Mouse (Mus musculus): ENCODE results near the gene Cd244a.

- TF ChIP-seq CTCF (IDR thresholded peaks at IDR 0.05; ENCODE audit: extremely low read depth, insufficient read length, insufficient replicate concordance, low read depth, low read length) (no peak), POLR2A (IDR thresholded peaks at IDR 0.05; ENCODE audit: low read depth, low read length) (no peak)
These were observed 2.6 kb upstream of the Cd244a start for GRCm38 (mm10) chr1:171556366-171556765.
